Mouse (Mus musculus) kidney, adult 10 weeks (tissue): ENCODE data around the gene Krtap13-1. TPM values are rescaled to one million over a fixed set of nuclear protein-coding genes. Genes with fewer than 3 reads are reported as not detected.

ENCODE experiments used
- polyA plus RNA-seq: library from polyadenylated mRNA; stranded (reverse); fragments of 350-450 nt; fragmentation: Illumina TruSeq; extraction: RNeasy Lipid Tissue Mini Kit (QIAGEN cat#74804); gene quantifications from one replicate; pipeline ENCODE4 v1.2.3, GENCODE M21; 2014; ENCODE audit warnings: low read depth, low replicate concordance

Krtap13-1 gene
- not detected for polyA plus RNA-seq

GRCm38 (mm10) chr16:88728812-88729275 is at the start of gene Krtap13-1:
Gene Krtap13-1, plus strand, starts transcription at chr16:88728862.

DNA sequence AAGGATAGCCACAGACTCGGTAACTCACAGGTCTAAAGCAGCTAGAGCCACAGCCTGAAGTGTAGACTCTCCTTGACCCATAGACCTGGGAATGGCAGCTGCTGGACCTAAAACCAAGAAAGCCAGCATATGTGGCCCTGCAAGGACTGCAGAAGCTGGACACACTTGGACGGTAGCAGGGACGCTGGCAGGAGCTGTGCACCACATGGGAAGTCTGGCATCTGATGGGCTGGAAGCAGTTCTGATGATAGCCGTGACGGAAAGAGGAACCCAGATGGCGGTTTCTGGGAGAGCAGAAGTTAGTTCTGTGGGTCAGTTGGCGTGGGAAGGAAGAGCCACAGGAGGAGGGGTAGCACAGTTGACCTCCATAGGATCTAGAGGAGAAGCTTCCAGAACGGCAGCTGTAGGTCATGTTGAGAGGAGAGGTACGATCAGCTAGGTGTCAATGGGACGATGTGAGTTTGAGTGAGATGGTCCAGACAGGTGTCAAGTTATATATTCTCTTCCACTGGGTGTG is 21.1 kb upstream of the Krtap13-1 start, which contains the start of gene 2310061N02Rik:
Gene 2310061N02Rik (minus strand): TSS at position 467 of the 517 bp plus-strand sequence.

GRCm38 (mm10) chr16:88751535-88751934 is 22.9 kb downstream of the Krtap13-1 start, which contains the start of gene Krtap13:
Gene Krtap13, minus strand, starts transcription at chr16:88751635.

DNA sequence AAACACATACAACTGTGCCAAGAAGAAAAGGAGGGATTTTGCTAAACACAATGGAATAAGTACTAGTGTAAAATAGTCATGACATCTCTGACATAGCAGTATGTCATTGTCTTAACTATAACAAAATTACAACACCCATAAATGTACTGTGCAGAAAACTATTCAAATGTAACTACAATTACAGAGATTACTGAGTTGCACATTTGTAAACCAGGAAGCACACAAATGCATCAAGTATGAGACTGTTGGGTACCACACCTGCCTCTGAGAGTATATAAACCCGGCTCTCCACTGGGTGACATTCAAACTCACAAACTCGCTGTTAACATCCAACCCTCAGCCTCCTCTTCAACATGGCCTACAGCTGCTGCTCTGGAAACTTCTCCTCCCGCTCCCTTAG is 29.9 kb downstream of the Krtap13-1 start, which contains the start of gene 2310034C09Rik:
Gene 2310034C09Rik (plus strand): TSS at position 301 of the 400 bp plus-strand sequence.

DNA sequence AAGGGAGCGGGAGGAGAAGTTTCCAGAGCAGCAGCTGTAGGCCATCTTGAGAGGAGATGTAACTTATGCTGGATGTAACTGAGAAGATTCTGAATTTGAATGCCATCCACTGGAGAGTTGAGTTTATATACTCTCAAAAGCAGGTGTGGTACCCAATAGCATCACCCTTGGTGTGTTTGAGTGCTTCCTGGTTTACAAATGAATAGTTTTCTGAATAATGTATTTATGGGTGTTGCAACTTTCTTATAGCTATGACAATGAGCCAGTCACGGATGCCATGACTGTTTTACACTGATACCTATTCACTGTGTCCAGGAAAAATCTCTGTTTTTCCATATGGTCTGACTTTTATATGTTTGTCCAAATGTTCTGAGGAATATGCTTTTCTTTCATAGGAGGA is 45.4 kb downstream of the Krtap13-1 start, which contains the start of gene 2310057N15Rik:
Gene 2310057N15Rik (minus strand): TSS at position 101 of the 400 bp plus-strand sequence.

GRCm38 (mm10) chr16:88777596-88777995 is 48.9 kb downstream of the Krtap13-1 start, which contains the start of gene Gm5965:
Gene Gm5965, plus strand, starts transcription at chr16:88777896.

Other genes starting within 250 kb of the Krtap13-1 start
- 0.53 TPM for gene Cldn17, start 221.9 kb upstream of the Krtap13-1 start, polyA plus RNA-seq
- gene Cldn8, start 165.7 kb upstream of the Krtap13-1 start, polyA plus RNA-seq = 325 TPM
- not detected for gene Krtap24-1, start 116.6 kb upstream of the Krtap13-1 start, polyA plus RNA-seq
- not detected for gene 2310079G19Rik, start 101.2 kb upstream of the Krtap13-1 start, polyA plus RNA-seq
- not detected for gene Krtap26-1, start 81.1 kb upstream of the Krtap13-1 start, polyA plus RNA-seq
- gene Krtap27-1, start 57.2 kb upstream of the Krtap13-1 start, polyA plus RNA-seq = not detected
- gene 2310061N02Rik, start 20.9 kb upstream of the Krtap13-1 start, polyA plus RNA-seq = not detected
- not detected for gene Krtap13, start 22.8 kb downstream of the Krtap13-1 start, polyA plus RNA-seq
- gene 2310034C09Rik, start 30.0 kb downstream of the Krtap13-1 start, polyA plus RNA-seq = not detected
- gene 2310057N15Rik, start 45.3 kb downstream of the Krtap13-1 start, polyA plus RNA-seq = not detected
- not detected for gene Gm5965, start 49.0 kb downstream of the Krtap13-1 start, polyA plus RNA-seq
- not detected for gene Gm20741, start 83.4 kb downstream of the Krtap13-1 start, polyA plus RNA-seq
- not detected for gene Krtap15, start 91.4 kb downstream of the Krtap13-1 start, polyA plus RNA-seq
- gene Krtap14, start 97.3 kb downstream of the Krtap13-1 start, polyA plus RNA-seq = not detected
- not detected for gene Krtap19-1, start 140.5 kb downstream of the Krtap13-1 start, polyA plus RNA-seq
- gene Krtap19-2, start 145.4 kb downstream of the Krtap13-1 start, polyA plus RNA-seq = not detected
- gene Krtap19-3, start 149.2 kb downstream of the Krtap13-1 start, polyA plus RNA-seq = not detected
- gene Krtap19-4, start 156.2 kb downstream of the Krtap13-1 start, polyA plus RNA-seq = not detected
- not detected for gene Krtap19-5, start 167.6 kb downstream of the Krtap13-1 start, polyA plus RNA-seq
- gene Krtap19-9b, start 203.4 kb downstream of the Krtap13-1 start, polyA plus RNA-seq = not detected
- not detected for gene Krtap16-3, start 234.0 kb downstream of the Krtap13-1 start, polyA plus RNA-seq